Mouse (Mus musculus) lung, adult 2 months (tissue): ENCODE measurements around the gene BC005624.

Source experiments
- CTCF ChIP-seq: fragments of 200-500 bp; IDR thresholded peaks from 2 replicates; pipeline ENCODE4 v1.5.1; 2011; ENCODE audit warnings: mild to moderate bottlenecking, low read length, control low read depth; ENCODE audit not compliant: insufficient read depth
- POLR2A ChIP-seq: fragments of 200-500 bp; IDR thresholded peaks from 2 replicates; pipeline ENCODE4 v1.6.1; 2011; ENCODE audit warnings: low read depth, mild to moderate bottlenecking, control low read depth, low read length, borderline replicate concordance; ENCODE audit errors: extremely low read depth

- TF ChIP-seq CTCF = no peak
- TF ChIP-seq POLR2A = no peak
These were observed 50.1 kb downstream of the BC005624 start for GRCm38 (mm10) chr2:30931922-30932321.
